Mouse (Mus musculus): Measurements from ENCODE around the gene Adad2. TPM values are rescaled to one million over a fixed set of nuclear protein-coding genes. Genes with fewer than 3 reads are reported as not detected.

Gene Adad2
- polyA plus RNA-seq (2012; rRNA removed) (not detected in 2 replicates), polyA plus RNA-seq (2014; fragmentation: Nextera tagmentation; extraction: Ambion mirVana) (not detected in 2 replicates)

- no peak within 1 kb of the TSS for H3K4me3 ChIP-seq (ENCODE audit: insufficient read depth in 1 of 2, low read depth in 2 of 2, low read length in 2 of 2)
- H3K27ac ChIP-seq = no peak within 1 kb of the TSS
- H3K9me3 ChIP-seq (ENCODE audit: control insufficient read depth, low read length) = no peaks in the 10 kb centered on the region
- H3K4me2 ChIP-seq (ENCODE audit: low read depth) = no peak within 1 kb of the TSS
- no peaks in the 10 kb centered on the region for H3K36me3 ChIP-seq (replicated peaks; ENCODE audit: control insufficient read depth, insufficient read depth, low read depth)
- no peak for TF ChIP-seq EP300 (IDR thresholded peaks at IDR 0.05; ENCODE audit: low read depth)
- no peak within 1 kb of the TSS for H3K9ac ChIP-seq (replicated peaks)
- ATAC-seq (ENCODE audit: insufficient read depth) (no peak), DNase-seq (ENCODE audit: low read depth in 3 of 3, low spot score in 3 of 3) (no peak)
- no peaks in the 10 kb centered on the region for H3K4me1 ChIP-seq (replicated peaks; ENCODE audit: control insufficient read depth in 2 of 2, insufficient read depth in 2 of 2, low read length in 1 of 2)
- 65% methylated on average over 26 of the region's 26 CpGs for WGBS (ENCODE audit: insufficient replicate concordance)
- H3K27me3 ChIP-seq (ENCODE audit: control insufficient read depth, insufficient read depth, low read length) = no peaks in the 10 kb centered on the region
Measured at GRCm38 (mm10) chr8:119612471-119612870, at the start of gene Adad2. Gene Adad2 (plus strand): TSS chr8:119612747.

DNA sequence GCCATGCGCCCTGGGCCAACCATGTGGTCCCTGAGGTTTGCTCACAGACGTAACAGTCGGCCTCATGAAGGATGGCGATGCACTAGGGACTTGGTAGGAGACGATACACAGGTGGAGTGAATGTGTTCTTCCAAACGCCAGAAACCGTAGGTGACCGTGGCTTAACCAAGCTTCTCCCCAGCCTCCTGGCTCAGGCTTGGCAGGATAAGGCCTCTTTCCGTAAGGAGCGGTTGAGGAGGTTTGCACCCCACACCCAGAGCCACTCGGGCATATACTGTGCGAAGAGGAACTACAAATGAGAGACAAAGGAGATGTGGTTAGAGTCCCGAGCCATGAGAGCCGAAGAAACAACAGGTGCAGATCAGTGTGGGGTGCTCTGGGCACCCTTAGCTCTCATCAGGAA, 48.7 kb upstream of the Adad2 start:
- no peak for DNase-seq (ENCODE audit: low read depth in 3 of 3, low spot score in 3 of 3)
- H3K9me3 ChIP-seq (ENCODE audit: control insufficient read depth, low read length) = no peaks in the 10 kb centered on the region
- no peak overlapping the region for H3K27ac ChIP-seq
- peaks cover 14% of the 10 kb centered on the region for H3K36me3 ChIP-seq (replicated peaks; ENCODE audit: control insufficient read depth, insufficient read depth, low read depth)
- H3K9ac ChIP-seq (replicated peaks) = no peak overlapping the region
- WGBS (ENCODE audit: insufficient replicate concordance) = 81% methylated on average over 14 of the region's 14 CpGs
- ATAC-seq (ENCODE audit: insufficient read depth) = no peak
- H3K4me1 ChIP-seq (replicated peaks; ENCODE audit: control insufficient read depth in 2 of 2, insufficient read depth in 2 of 2, low read length in 1 of 2) = peaks cover 0 to 6% of the 10 kb centered on the region in 2 experiments; a peak in 3 of 4 replicates
- no peak overlapping the region for H3K4me3 ChIP-seq (ENCODE audit: insufficient read depth in 1 of 2, low read depth in 2 of 2, low read length in 2 of 2)
- no peaks in the 10 kb centered on the region for H3K27me3 ChIP-seq (ENCODE audit: control insufficient read depth, insufficient read depth, low read length)
- TF ChIP-seq EP300 (IDR thresholded peaks at IDR 0.05; ENCODE audit: low read depth) = no peak
- TF ChIP-seq CTCF (IDR thresholded peaks at IDR 0.05; ENCODE audit: low read depth) = no peak
- no peak overlapping the region for H3K4me2 ChIP-seq (ENCODE audit: low read depth)

DNA sequence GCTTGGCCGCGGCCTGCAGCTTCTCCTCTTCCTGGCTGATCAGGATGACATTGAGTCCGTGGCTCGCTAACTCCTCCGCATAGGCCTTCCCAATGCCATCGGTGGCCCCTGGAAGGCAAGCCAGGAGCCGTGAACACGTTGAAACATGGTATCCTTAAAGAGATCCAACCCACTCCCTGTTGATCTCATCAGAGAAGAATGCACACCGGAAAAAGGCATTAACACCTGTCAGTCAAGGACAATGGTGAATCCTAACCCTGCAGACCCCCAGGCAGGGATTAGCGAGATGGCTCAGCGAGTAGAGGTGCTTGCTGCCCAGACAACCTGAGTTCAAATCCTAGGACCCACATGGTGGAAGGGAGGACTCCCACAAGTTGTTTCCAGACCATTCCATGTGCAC, 46.2 kb upstream of the Adad2 start:
- Histone ChIP-seq H3K4me1 (replicated peaks; ENCODE audit: control insufficient read depth in 2 of 2, insufficient read depth in 2 of 2, low read length in 1 of 2) (no peaks in the 10 kb centered on the region), H3K4me2 (ENCODE audit: low read depth) (no peak overlapping the region), H3K9ac (replicated peaks) (no peak overlapping the region), H3K27me3 (ENCODE audit: control insufficient read depth, insufficient read depth, low read length) (no peaks in the 10 kb centered on the region), H3K27ac (no peak overlapping the region), H3K36me3 (replicated peaks; ENCODE audit: control insufficient read depth, insufficient read depth, low read depth) (peaks cover 14% of the 10 kb centered on the region), H3K9me3 (ENCODE audit: control insufficient read depth, low read length) (no peaks in the 10 kb centered on the region), H3K4me3 (ENCODE audit: insufficient read depth in 1 of 2, low read depth in 2 of 2, low read length in 2 of 2) (no peak overlapping the region)
- no peak for DNase-seq (ENCODE audit: low read depth in 3 of 3, low spot score in 3 of 3)
- ATAC-seq (ENCODE audit: insufficient read depth) = no peak
- WGBS (ENCODE audit: insufficient replicate concordance) = 81% methylated on average over 11 of the region's 11 CpGs
- no peak for TF ChIP-seq CTCF (IDR thresholded peaks at IDR 0.05; ENCODE audit: low read depth)
- TF ChIP-seq EP300 (IDR thresholded peaks at IDR 0.05; ENCODE audit: low read depth) = no peak

GRCm38 (mm10) chr8:119568251-119568650, 44.3 kb upstream of the Adad2 start:
- DNase-seq (ENCODE audit: low read depth in 3 of 3, low spot score in 3 of 3) = no peak
- Histone ChIP-seq H3K4me2 (ENCODE audit: low read depth) (no peak overlapping the region), H3K9me3 (ENCODE audit: control insufficient read depth, low read length) (no peaks in the 10 kb centered on the region), H3K9ac (replicated peaks) (no peak overlapping the region), H3K4me1 (replicated peaks; ENCODE audit: control insufficient read depth in 2 of 2, insufficient read depth in 2 of 2, low read length in 1 of 2) (peaks cover 0 to under 1% of the 10 kb centered on the region in 2 experiments; a peak in 2 of 4 replicates), H3K27ac (no peak overlapping the region), H3K4me3 (ENCODE audit: insufficient read depth in 1 of 2, low read depth in 2 of 2, low read length in 2 of 2) (no peak overlapping the region), H3K36me3 (replicated peaks; ENCODE audit: control insufficient read depth, insufficient read depth, low read depth) (peaks cover 13% of the 10 kb centered on the region), H3K27me3 (ENCODE audit: control insufficient read depth, insufficient read depth, low read length) (no peaks in the 10 kb centered on the region)
- TF ChIP-seq EP300 (IDR thresholded peaks at IDR 0.05; ENCODE audit: low read depth) = no peak
- TF ChIP-seq CTCF (IDR thresholded peaks at IDR 0.05; ENCODE audit: low read depth) = no peak
- no peak for ATAC-seq (ENCODE audit: insufficient read depth)
- 76% methylated on average over 9 of the region's 9 CpGs for WGBS (ENCODE audit: insufficient replicate concordance)

DNA sequence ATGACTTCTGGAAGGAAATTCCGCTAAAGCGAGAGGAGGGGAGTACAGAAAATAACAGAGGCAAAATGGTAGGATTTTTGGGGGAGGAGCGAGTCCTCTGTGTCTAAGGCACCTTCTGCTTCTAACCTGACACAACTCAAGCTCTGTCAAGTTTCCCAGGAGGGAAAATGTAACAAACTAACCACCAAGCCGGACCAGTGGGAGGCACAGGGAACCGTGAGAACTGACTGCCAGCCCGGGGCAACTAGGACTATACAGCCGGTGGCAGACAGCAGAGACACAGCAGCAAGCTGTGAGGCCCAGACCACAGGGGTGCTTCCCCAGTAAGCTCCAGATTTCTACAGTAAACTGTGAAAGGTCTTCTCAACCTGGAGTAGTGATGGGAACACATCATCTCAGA, 43.6 kb upstream of the Adad2 start:
- Histone ChIP-seq H3K27me3 (ENCODE audit: control insufficient read depth, insufficient read depth, low read length) (no peaks in the 10 kb centered on the region), H3K27ac (no peak overlapping the region), H3K9ac (replicated peaks) (no peak overlapping the region), H3K4me2 (ENCODE audit: low read depth) (no peak overlapping the region), H3K4me3 (ENCODE audit: insufficient read depth in 1 of 2, low read depth in 2 of 2, low read length in 2 of 2) (no peak overlapping the region), H3K9me3 (ENCODE audit: control insufficient read depth, low read length) (no peaks in the 10 kb centered on the region), H3K4me1 (replicated peaks; ENCODE audit: control insufficient read depth in 2 of 2, insufficient read depth in 2 of 2, low read length in 1 of 2) (peaks cover 3 to 7% of the 10 kb centered on the region in 2 experiments; a peak in 3 of 4 replicates), H3K36me3 (replicated peaks; ENCODE audit: control insufficient read depth, insufficient read depth, low read depth) (peaks cover 8% of the 10 kb centered on the region)
- DNase-seq (ENCODE audit: low read depth in 3 of 3, low spot score in 3 of 3) (no peak), ATAC-seq (ENCODE audit: insufficient read depth) (no peak)
- TF ChIP-seq CTCF (IDR thresholded peaks at IDR 0.05; ENCODE audit: low read depth) (no peak), EP300 (IDR thresholded peaks at IDR 0.05; ENCODE audit: low read depth) (no peak)
- WGBS (ENCODE audit: insufficient replicate concordance) = 70% methylated on average over 7 of the region's 7 CpGs

Measured in liver, embryonic 14.5 days (tissue).